Mouse (Mus musculus) hindbrain, embryonic 16.5 days (tissue): ENCODE data around the gene Camta1. TPM values are rescaled to one million over a fixed set of nuclear protein-coding genes. Genes with fewer than 3 reads are reported as not detected.

Experiments
- ATAC-seq: fragments of 200-750 bp; cut with Nextera tagmentation; 2 replicates; pipeline ENCODE4 v1.8.0; 2017; ENCODE audit warnings: moderate TSS enrichment, moderate library complexity
- H3K27ac ChIP-seq: fragments of 300-500 bp; sonication (generic); 2 replicates; pipeline ENCODE4 v1.5.1; 2014; ENCODE audit warnings: low read depth, mild to moderate bottlenecking, control low read depth, low read length, moderate library complexity
- H3K27me3 ChIP-seq: fragments of 300-500 bp; sonication (generic); replicated peaks from 2 replicates; pipeline ENCODE4 v1.6.1; 2014; ENCODE audit warnings: low read length; ENCODE audit not compliant: control insufficient read depth, insufficient read depth
- H3K36me3 ChIP-seq: fragments of 300-500 bp; sonication (generic); 2 replicates; pipeline ENCODE4 v1.6.1; 2014; ENCODE audit warnings: mild to moderate bottlenecking, low read length, moderate library complexity, mixed read lengths; ENCODE audit not compliant: control insufficient read depth, insufficient read depth
- H3K4me1 ChIP-seq: fragments of 300-500 bp; sonication (generic); 2 replicates; pipeline ENCODE4 v1.6.1; 2014; ENCODE audit warnings: low read depth, low read length; ENCODE audit not compliant: control insufficient read depth, insufficient read depth
- H3K4me2 ChIP-seq: fragments of 300-500 bp; sonication (generic); 2 replicates; pipeline ENCODE4 v1.6.1; 2014; ENCODE audit warnings: mild to moderate bottlenecking, low read length, control low read depth, moderate library complexity
- H3K4me3 ChIP-seq: fragments of 300-500 bp; sonication (generic); 2 replicates; pipeline ENCODE4 v1.5.1; 2014; ENCODE audit warnings: mild to moderate bottlenecking, low read length, control low read depth, moderate library complexity
- H3K9ac ChIP-seq: fragments of 300-500 bp; sonication (generic); 2 replicates; pipeline ENCODE4 v1.6.1; 2014; ENCODE audit warnings: low read depth, mild to moderate bottlenecking, control low read depth, low read length, moderate library complexity
- H3K9me3 ChIP-seq: fragments of 300-500 bp; sonication (generic); 2 replicates; pipeline ENCODE4 v1.6.1; 2014; ENCODE audit warnings: mild to moderate bottlenecking, low read length, moderate library complexity; ENCODE audit not compliant: control insufficient read depth
- WGBS: fragments of 180-500 bp; shearing (Covaris S2); extraction: QIAGEN DNeasy Blood & Tissue Kit; methylation state at CpG from one replicate; pipeline ENCODE4 v1.1.7; 2014; 5-methylcytosine and 5-hydroxymethylcytosine counted together
- polyA plus RNA-seq: library from polyadenylated mRNA; unstranded; fragments of >200 nt; fragmentation: Nextera tagmentation; extraction: Ambion mirVana; gene quantifications from 2 replicates; pipeline ENCODE4 v1.2.1, GENCODE M21; 2015

Camta1 gene
- polyA plus RNA-seq, 1 experiment from 2014 or later: 153 TPM

- WGBS: 94% methylated on average over 3 of the region's 3 CpGs
- peaks cover 2% of the 10 kb centered on the region; the same call in 1 of the 2 replicates for H3K9me3 ChIP-seq
These were observed 380.7 kb downstream of the Camta1 start for GRCm38 (mm10) chr4:151480928-151481327.

GRCm38 (mm10) chr4:151477950-151478349 lies 383.7 kb downstream of the Camta1 start:
- H3K9ac ChIP-seq: no peak overlapping the region
- no peaks in the 10 kb centered on the region for H3K36me3 ChIP-seq
- H3K4me1 ChIP-seq: peaks cover 7% of the 10 kb centered on the region; the same call in 1 of the 2 replicates
- H3K4me3 ChIP-seq: no peak overlapping the region
- ATAC-seq: no peak
- no peak overlapping the region for H3K27ac ChIP-seq
- no peak overlapping the region for H3K4me2 ChIP-seq
- WGBS: 87% methylated on average over 6 of the region's 6 CpGs
- peaks cover 2% of the 10 kb centered on the region; the same call in 1 of the 2 replicates for H3K27me3 ChIP-seq
- H3K9me3 ChIP-seq: peaks cover 5% of the 10 kb centered on the region; the same call in 1 of the 2 replicates

More at GRCm38 (mm10) chr4:151480928-151481327, 380.7 kb downstream of the Camta1 start:
- Histone ChIP-seq H3K27ac (no peak overlapping the region), H3K4me3 (no peak overlapping the region), H3K4me1 (peaks cover 6% of the 10 kb centered on the region; the same call in 1 of the 2 replicates), H3K36me3 (no peaks in the 10 kb centered on the region), H3K27me3 (0 out of 2 replicates have a peak, but pooled peaks cover 2% of the 10 kb centered on the region), H3K4me2 (no peak overlapping the region), H3K9ac (no peak overlapping the region)
- no peak for ATAC-seq

GRCm38 (mm10) chr4:151474895-151475470 lies 386.7 kb downstream of the Camta1 start:
- H3K36me3 ChIP-seq: no peaks in the 10 kb centered on the region
- no peak overlapping the region for H3K4me3 ChIP-seq
- ATAC-seq: no peak
- no peak overlapping the region for H3K4me2 ChIP-seq
- 38% methylated on average over 16 of the region's 16 CpGs for WGBS
- H3K4me1 ChIP-seq: peaks cover 7% of the 10 kb centered on the region; the same call in 1 of the 2 replicates
- H3K9ac ChIP-seq: no peak overlapping the region
- H3K27ac ChIP-seq: no peak overlapping the region
- peaks cover 5% of the 10 kb centered on the region; the same call in 1 of the 2 replicates for H3K9me3 ChIP-seq
- peaks cover 2% of the 10 kb centered on the region; the same call in 1 of the 2 replicates for H3K27me3 ChIP-seq

- H3K9ac ChIP-seq: no peak overlapping the region
- no peak overlapping the region for H3K4me3 ChIP-seq
- peaks cover 2% of the 10 kb centered on the region; the same call in 1 of the 2 replicates for H3K27me3 ChIP-seq
- 85% methylated on average over 4 of the region's 4 CpGs for WGBS
- no peaks in the 10 kb centered on the region for H3K36me3 ChIP-seq
- peaks cover 9% of the 10 kb centered on the region for H3K4me1 ChIP-seq
- no peak overlapping the region for H3K27ac ChIP-seq
- peaks cover 5% of the 10 kb centered on the region; the same call in 1 of the 2 replicates for H3K9me3 ChIP-seq
- no peak overlapping the region for H3K4me2 ChIP-seq
- no peak for ATAC-seq
These were observed 389.8 kb downstream of the Camta1 start for GRCm38 (mm10) chr4:151471886-151472285.

- Histone ChIP-seq H3K9ac (no peak overlapping the region), H3K27me3 (no peaks in the 10 kb centered on the region), H3K27ac (no peak overlapping the region), H3K36me3 (no peaks in the 10 kb centered on the region), H3K4me1 (peaks cover 2% of the 10 kb centered on the region; the same call in 1 of the 2 replicates), H3K4me3 (no peak overlapping the region), H3K9me3 (no peaks in the 10 kb centered on the region), H3K4me2 (no peak overlapping the region)
- WGBS: 89% methylated on average over 5 of the region's 5 CpGs
- ATAC-seq: no peak
These were observed 393.3 kb downstream of the Camta1 start for GRCm38 (mm10) chr4:151468381-151468780.

GRCm38 (mm10) chr4:151458686-151459085 lies 403.0 kb downstream of the Camta1 start:
- Histone ChIP-seq H3K36me3 (no peaks in the 10 kb centered on the region), H3K4me2 (no peak overlapping the region), H3K27me3 (no peaks in the 10 kb centered on the region), H3K4me1 (peaks cover 6% of the 10 kb centered on the region), H3K9ac (no peak overlapping the region), H3K4me3 (no peak overlapping the region), H3K9me3 (no peaks in the 10 kb centered on the region), H3K27ac (no peak overlapping the region)
- ATAC-seq: no peak
- WGBS: 33% methylated on average over 11 of the region's 11 CpGs

- Histone ChIP-seq H3K9ac (no peak overlapping the region), H3K27ac (peak overlapping the region; percentile 34; the same call in 1 of the 2 replicates), H3K9me3 (no peaks in the 10 kb centered on the region), H3K4me1 (peaks cover 29% of the 10 kb centered on the region), H3K4me3 (no peak overlapping the region), H3K36me3 (no peaks in the 10 kb centered on the region), H3K4me2 (no peak overlapping the region), H3K27me3 (no peaks in the 10 kb centered on the region)
- peak; percentile 41 for ATAC-seq
- WGBS: 73% methylated on average over 3 of the region's 3 CpGs
These were observed 407.1 kb downstream of the Camta1 start for GRCm38 (mm10) chr4:151454611-151455010.

- no peak for ATAC-seq
- 75% methylated on average over 3 of the region's 3 CpGs for WGBS
- H3K27me3 ChIP-seq: no peaks in the 10 kb centered on the region
- H3K4me2 ChIP-seq: no peak overlapping the region
- peak overlapping the region; percentile 34; the same call in 1 of the 2 replicates for H3K27ac ChIP-seq
- H3K4me1 ChIP-seq: peaks cover 32% of the 10 kb centered on the region
- no peaks in the 10 kb centered on the region for H3K36me3 ChIP-seq
- H3K9me3 ChIP-seq: no peaks in the 10 kb centered on the region
- H3K9ac ChIP-seq: no peak overlapping the region
- no peak overlapping the region for H3K4me3 ChIP-seq
These were observed 407.6 kb downstream of the Camta1 start for GRCm38 (mm10) chr4:151454065-151454464.

GRCm38 (mm10) chr4:151451885-151452284 lies 409.8 kb downstream of the Camta1 start:
- peaks cover 38% of the 10 kb centered on the region for H3K4me1 ChIP-seq
- H3K36me3 ChIP-seq: no peaks in the 10 kb centered on the region
- H3K4me3 ChIP-seq: no peak overlapping the region
- no peaks in the 10 kb centered on the region for H3K27me3 ChIP-seq
- H3K9me3 ChIP-seq: no peaks in the 10 kb centered on the region
- peak overlapping the region; percentile 52 for H3K27ac ChIP-seq
- WGBS: 47% methylated on average over 6 of the region's 6 CpGs
- ATAC-seq: no peak
- no peak overlapping the region; the same call in 1 of the 2 replicates for H3K9ac ChIP-seq
- no peak overlapping the region for H3K4me2 ChIP-seq
